Mouse (Mus musculus) spleen, adult 2 months (tissue): ENCODE measurements at regions not wholly inside any gene's neighbourhood (a gene's known extent, or its start where the extent isn't known, plus 50 kb on each side); places are given as distances from the start of the nearest gene placed in this dataset.

Experiments
- DNase-seq, 2 experiments: peaks; one replicate each; pipeline versions ENCODE4 v3.0.0 to v3.0.0-alpha.2; 2012 to 2021; ENCODE audit warnings: low spot score in 2 of 2, low read depth in 1 of 2
- H3K27ac ChIP-seq: fragments of 200-500 bp; 2 replicates; pipeline ENCODE4 v1.5.1; 2012; ENCODE audit warnings: low read length, inconsistent platforms; ENCODE audit not compliant: insufficient read depth
- H3K27me3 ChIP-seq: fragments of 200-500 bp; 2 replicates; pipeline ENCODE4 v1.6.1; 2012; ENCODE audit warnings: mild to moderate bottlenecking, moderate library complexity, low read length, inconsistent platforms; ENCODE audit not compliant: control insufficient read depth, insufficient read depth
- H3K36me3 ChIP-seq: fragments of 200-500 bp; 2 replicates; pipeline ENCODE4 v1.6.1; 2012; ENCODE audit warnings: mild to moderate bottlenecking, low read length, inconsistent platforms; ENCODE audit not compliant: control insufficient read depth, insufficient read depth
- H3K4me1 ChIP-seq: fragments of 200-500 bp; 2 replicates; pipeline ENCODE4 v1.6.1; 2011; ENCODE audit warnings: inconsistent platforms; ENCODE audit not compliant: control insufficient read depth, insufficient read depth, insufficient read length
- H3K4me3 ChIP-seq: fragments of 200-500 bp; 2 replicates; pipeline ENCODE4 v1.5.1; 2011; ENCODE audit warnings: mild to moderate bottlenecking, inconsistent platforms; ENCODE audit not compliant: insufficient read depth, insufficient read length; ENCODE audit errors: extremely low read depth
- CTCF ChIP-seq: fragments of 200-500 bp; IDR thresholded peaks from 2 replicates; pipeline ENCODE4 v1.5.1; 2011; ENCODE audit warnings: mild to moderate bottlenecking, inconsistent platforms; ENCODE audit not compliant: insufficient read depth, insufficient read length, insufficient replicate concordance; ENCODE audit errors: extremely low read depth
- POLR2A ChIP-seq: fragments of 200-500 bp; IDR thresholded peaks from 2 replicates; pipeline ENCODE4 v1.6.1; 2011; ENCODE audit warnings: low read depth, low read length, inconsistent platforms
- WGBS: fragments of 180-500 bp; shearing (Covaris S2); methylation state at CpG from one replicate; pipeline ENCODE4 v1.1.7; 2018; 5-methylcytosine and 5-hydroxymethylcytosine counted together

DNA sequence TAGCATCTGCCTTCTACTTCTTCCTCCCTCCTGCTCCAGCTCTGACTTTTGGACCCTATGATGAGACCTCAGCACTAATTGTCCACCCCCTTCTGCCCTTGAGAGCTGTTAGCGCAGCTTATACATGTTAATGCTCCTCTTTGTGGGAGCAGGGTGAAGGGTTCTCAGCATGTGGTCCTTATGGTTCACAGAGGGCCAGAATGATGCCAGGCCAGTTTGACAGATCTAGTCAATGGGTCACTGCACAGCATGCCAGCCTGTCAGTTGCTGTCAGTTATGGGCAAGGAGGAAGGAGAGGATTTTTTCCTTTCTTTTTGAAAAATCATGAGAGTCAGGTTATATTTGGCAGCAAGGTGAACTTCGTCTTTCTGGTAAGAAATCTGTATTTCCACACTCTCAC, 68.4 kb downstream of the 4931417E11Rik start:
- no peak overlapping the region for H3K4me3 ChIP-seq
- no peaks in the 10 kb centered on the region for H3K4me1 ChIP-seq
- H3K27ac ChIP-seq: no peak overlapping the region
- TF ChIP-seq POLR2A: no peak
- TF ChIP-seq CTCF: no peak
- no peaks in the 10 kb centered on the region for H3K36me3 ChIP-seq
- no peaks in the 10 kb centered on the region for H3K27me3 ChIP-seq
- WGBS: 85% methylated on average over 2 of the region's 2 CpGs
- no peak for DNase-seq

DNA sequence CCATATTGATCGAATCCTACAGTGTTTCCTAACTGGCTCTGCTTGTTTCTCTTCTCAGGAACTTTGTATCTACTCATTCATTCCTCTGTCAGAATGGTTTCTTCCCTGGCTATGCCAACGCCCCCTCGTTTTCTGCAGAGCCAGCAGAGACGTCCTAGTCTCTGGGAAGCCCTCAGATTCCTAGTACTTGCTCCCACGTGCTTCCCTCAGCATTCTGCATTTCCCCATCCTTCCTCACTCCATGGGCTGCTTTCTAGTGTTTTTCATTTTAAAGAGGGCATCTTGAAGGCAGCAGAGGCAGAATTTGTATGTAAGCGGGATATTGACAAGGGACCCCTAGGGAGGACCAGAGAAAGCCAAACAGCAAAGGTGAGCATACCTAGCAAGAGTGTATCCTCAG, 80.2 kb downstream of the 4931417E11Rik start:
- no peak overlapping the region for H3K4me3 ChIP-seq
- TF ChIP-seq POLR2A (no peak), CTCF (no peak)
- H3K27me3 ChIP-seq: no peaks in the 10 kb centered on the region
- no peaks in the 10 kb centered on the region for H3K4me1 ChIP-seq
- WGBS: 65% methylated on average over 6 of the region's 6 CpGs
- H3K27ac ChIP-seq: no peak overlapping the region
- no peak for DNase-seq
- no peaks in the 10 kb centered on the region for H3K36me3 ChIP-seq

DNA sequence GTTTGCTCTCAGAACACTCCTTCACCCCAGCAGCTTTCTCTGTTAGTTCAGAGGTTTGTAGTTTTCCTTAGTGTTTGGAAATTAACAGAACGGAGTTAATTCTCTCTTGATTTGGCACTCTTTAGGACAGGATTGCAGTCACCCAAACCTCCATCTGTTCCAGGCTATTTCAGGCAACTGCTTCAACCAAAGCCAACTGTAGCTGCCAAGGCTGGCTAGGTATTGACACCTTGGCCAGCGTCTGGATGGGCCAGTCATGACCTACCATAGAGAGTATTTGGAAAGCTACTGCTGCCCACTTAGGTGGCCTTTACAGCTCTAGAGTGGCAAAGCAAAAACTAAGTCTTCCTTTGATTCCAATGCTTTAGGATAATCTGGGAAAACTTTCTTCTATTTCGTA, 83.2 kb downstream of the 4931417E11Rik start:
- Histone ChIP-seq H3K36me3 (no peaks in the 10 kb centered on the region), H3K4me1 (no peaks in the 10 kb centered on the region), H3K27ac (no peak overlapping the region), H3K4me3 (no peak overlapping the region), H3K27me3 (no peaks in the 10 kb centered on the region)
- whole genome bisulfite sequencing: 88% methylated on average over 3 of the region's 3 CpGs
- no peak for DNase-seq
- no peak for TF ChIP-seq POLR2A
- no peak for TF ChIP-seq CTCF

DNA sequence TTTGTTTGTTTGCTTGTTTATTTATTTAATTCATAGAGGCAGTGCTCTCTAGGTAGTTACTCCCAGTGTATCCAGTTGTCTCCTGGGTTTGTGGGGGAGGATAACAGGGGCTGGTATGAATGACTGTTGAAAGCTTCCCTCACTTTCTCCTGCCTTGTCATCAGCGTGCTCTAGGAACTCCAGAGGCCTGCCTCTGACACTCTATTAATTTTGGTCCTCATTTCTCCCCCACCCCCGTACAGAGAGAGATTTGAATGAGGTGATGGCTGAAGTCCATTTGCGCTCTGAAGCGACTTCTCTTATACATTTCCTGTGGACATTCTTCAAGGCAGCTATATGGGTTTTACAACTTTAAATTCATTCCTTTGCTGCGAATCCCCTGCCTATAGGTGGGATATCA, 89.6 kb downstream of the 4931417E11Rik start:
- no peak for TF ChIP-seq POLR2A
- no peak for TF ChIP-seq CTCF
- H3K36me3 ChIP-seq: no peaks in the 10 kb centered on the region
- WGBS: 86% methylated on average over 5 of the region's 5 CpGs
- H3K27ac ChIP-seq: no peak overlapping the region
- H3K27me3 ChIP-seq: no peaks in the 10 kb centered on the region
- no peak for DNase-seq
- no peaks in the 10 kb centered on the region for H3K4me1 ChIP-seq
- H3K4me3 ChIP-seq: no peak overlapping the region

DNA sequence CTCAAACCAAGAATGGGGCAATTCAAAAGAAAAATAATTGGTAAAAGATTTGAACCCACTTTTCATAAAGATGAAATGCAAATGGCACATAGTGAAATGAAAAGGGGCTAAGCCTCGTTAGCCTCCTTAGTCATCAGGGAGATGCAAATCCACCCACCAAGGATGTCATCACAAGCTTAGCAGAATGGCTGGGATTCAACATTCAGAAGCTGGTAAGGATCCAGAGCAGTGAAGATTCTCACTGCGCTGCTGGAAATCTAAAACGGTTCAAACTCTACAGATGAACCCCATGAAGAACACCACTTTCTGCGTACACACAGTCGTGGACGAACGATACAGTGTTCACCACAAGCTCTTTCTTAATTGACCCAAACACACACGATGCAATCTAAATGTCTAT, 91.6 kb downstream of the 4931417E11Rik start:
- Histone ChIP-seq H3K4me1 (no peaks in the 10 kb centered on the region), H3K27ac (no peak overlapping the region), H3K36me3 (no peaks in the 10 kb centered on the region), H3K27me3 (no peaks in the 10 kb centered on the region), H3K4me3 (no peak overlapping the region)
- TF ChIP-seq POLR2A (no peak), CTCF (no peak)
- 92% methylated on average over 8 of the region's 8 CpGs for WGBS
- no peak for DNase-seq

DNA sequence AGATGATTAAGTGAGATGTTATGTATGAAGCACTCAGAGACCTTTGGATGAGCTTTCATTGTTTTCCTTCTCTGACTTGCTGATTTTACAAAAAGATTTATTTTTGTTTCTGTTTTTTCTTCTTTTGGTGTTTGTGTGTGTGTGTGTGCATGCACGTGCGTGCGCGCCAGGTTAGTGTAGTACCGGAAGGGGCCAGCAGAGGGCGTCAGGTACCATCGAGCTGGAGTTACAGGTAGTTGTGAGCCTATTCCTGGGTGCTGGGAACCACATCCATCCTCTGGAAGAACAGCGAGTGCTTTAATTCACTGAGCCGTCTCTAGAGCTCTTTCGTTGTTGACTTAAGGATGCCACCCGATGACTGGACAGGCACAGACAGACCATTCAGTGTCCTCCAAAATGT, 93.2 kb downstream of the 4931417E11Rik start:
- WGBS: 95% methylated on average over 11 of the region's 11 CpGs
- Histone ChIP-seq H3K4me3 (no peak overlapping the region), H3K27ac (no peak overlapping the region), H3K27me3 (no peaks in the 10 kb centered on the region), H3K36me3 (no peaks in the 10 kb centered on the region), H3K4me1 (no peaks in the 10 kb centered on the region)
- TF ChIP-seq POLR2A (no peak), CTCF (no peak)
- DNase-seq: no peak

DNA sequence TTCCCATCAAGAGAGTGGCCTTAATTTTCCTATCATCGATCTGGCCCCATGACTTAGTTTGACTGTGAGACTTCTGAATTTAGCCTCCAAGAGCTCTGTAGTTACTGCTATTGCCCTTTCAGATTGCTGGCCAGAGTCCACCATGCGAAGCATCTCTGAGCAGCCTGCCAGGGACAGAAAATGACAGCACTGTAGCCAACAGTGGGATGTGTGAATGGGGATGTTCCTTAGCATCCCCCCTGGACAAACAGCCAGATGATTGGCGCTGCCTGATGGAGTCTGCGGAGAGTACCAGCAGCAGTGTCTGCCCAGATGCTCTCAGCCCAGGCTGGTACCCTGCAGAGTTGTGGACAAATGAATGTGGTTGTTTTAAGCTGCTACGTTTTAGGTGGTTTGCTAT, 96.6 kb downstream of the 4931417E11Rik start:
- no peaks in the 10 kb centered on the region for H3K4me1 ChIP-seq
- H3K27ac ChIP-seq: no peak overlapping the region
- H3K27me3 ChIP-seq: no peaks in the 10 kb centered on the region
- no peak for DNase-seq
- no peaks in the 10 kb centered on the region for H3K36me3 ChIP-seq
- TF ChIP-seq CTCF: no peak
- no peak overlapping the region for H3K4me3 ChIP-seq
- 79% methylated on average over 5 of the region's 5 CpGs for WGBS

DNA sequence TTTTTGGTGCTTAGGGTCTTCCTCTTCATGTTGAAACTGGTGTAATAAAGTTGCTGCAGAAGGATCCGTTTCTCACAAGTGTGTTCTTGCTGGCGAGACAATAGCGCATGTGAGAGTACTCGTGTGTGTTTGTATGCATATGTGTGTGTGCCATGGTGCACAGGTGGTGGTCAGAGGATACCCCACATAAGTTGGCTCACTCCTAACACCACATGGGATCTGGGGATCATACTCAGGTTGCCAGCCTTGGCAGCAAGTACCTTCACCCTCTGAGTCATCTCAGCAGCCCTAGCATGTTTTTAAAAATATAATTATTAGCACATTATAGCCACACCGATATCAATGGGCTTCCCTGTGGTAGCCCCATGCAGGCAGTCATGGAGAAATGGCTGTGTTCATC, 97.6 kb downstream of the 4931417E11Rik start:
- Histone ChIP-seq H3K36me3 (no peaks in the 10 kb centered on the region), H3K4me1 (no peaks in the 10 kb centered on the region), H3K27me3 (no peaks in the 10 kb centered on the region), H3K4me3 (no peak overlapping the region), H3K27ac (no peak overlapping the region)
- DNase-seq: no peak
- TF ChIP-seq CTCF: no peak
- no peak for TF ChIP-seq POLR2A
- WGBS: 92% methylated on average over 5 of the region's 5 CpGs
